Mouse (Mus musculus): Measurements from ENCODE around the gene Foxk2. TPM values are rescaled to one million over a fixed set of nuclear protein-coding genes. Genes with fewer than 3 reads are reported as not detected.
A peak's percentile ranks its signal among the peaks of the same experiment; 100 is the strongest.
"Not testable (repeated sequence)": the region's sequence is repeated elsewhere in the genome, so short reads cannot be mapped to it uniquely, and the experiment has no call there.

The Foxk2 gene
- polyA plus RNA-seq, 1 experiment from 2014 or later = 17.8 TPM

GRCm38 (mm10) chr11:121305371-121305770, 45.6 kb downstream of the Foxk2 start:
- Histone ChIP-seq H3K27ac (ENCODE audit: low read depth, low read length) (no peak overlapping the region), H3K4me2 (ENCODE audit: low read length) (no peak overlapping the region), H3K9ac (ENCODE audit: low read length) (no peak overlapping the region), H3K36me3 (ENCODE audit: control insufficient read depth, insufficient read depth, low read length) (peaks cover 86% of the 10 kb centered on the region), H3K9me3 (replicated peaks; ENCODE audit: control insufficient read depth, low read length) (peaks cover 3% of the 10 kb centered on the region; the same call in 1 of the 2 replicates), H3K4me1 (ENCODE audit: control insufficient read depth, insufficient read depth, low read length) (no peaks in the 10 kb centered on the region), H3K4me3 (ENCODE audit: low read depth, low read length) (no peak overlapping the region), H3K27me3 (replicated peaks; ENCODE audit: control insufficient read depth, insufficient read depth, low read length) (no peaks in the 10 kb centered on the region)
- ATAC-seq = no peak
- WGBS = 93% methylated on average over 6 of the region's 6 CpGs
- no peak for DNase-seq (ENCODE audit: low spot score)

DNA sequence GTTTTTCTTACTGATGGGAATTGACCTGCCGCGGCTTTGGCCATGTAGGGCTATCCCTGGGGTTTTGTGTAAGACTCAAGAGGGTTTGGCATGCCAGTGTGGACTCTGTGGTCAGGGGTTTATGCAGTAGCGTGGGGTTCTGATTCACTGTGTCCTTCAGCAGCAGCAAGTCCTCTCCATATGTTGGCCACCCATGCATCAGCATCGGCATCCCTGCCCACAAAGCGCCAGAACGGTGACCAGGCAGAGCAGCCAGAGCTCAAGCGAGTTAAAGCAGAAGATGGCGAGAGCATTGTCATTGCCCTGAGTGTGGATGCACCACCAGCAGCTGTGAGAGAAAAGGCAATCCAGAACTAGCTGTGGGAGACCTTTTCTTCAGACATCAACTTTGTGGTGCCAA, 46.8 kb downstream of the Foxk2 start:
- H3K9ac ChIP-seq (ENCODE audit: low read length) = no peak overlapping the region
- H3K27me3 ChIP-seq (replicated peaks; ENCODE audit: control insufficient read depth, insufficient read depth, low read length) = no peaks in the 10 kb centered on the region
- no peak for ATAC-seq
- H3K9me3 ChIP-seq (replicated peaks; ENCODE audit: control insufficient read depth, low read length) = peaks cover 5% of the 10 kb centered on the region; the same call in 1 of the 2 replicates
- H3K36me3 ChIP-seq (ENCODE audit: control insufficient read depth, insufficient read depth, low read length) = peaks cover 79% of the 10 kb centered on the region
- H3K4me3 ChIP-seq (ENCODE audit: low read depth, low read length) = no peak overlapping the region
- 96% methylated on average over 8 of the region's 8 CpGs for WGBS
- H3K27ac ChIP-seq (ENCODE audit: low read depth, low read length) = no peak overlapping the region
- DNase-seq (ENCODE audit: low spot score) = no peak
- H3K4me2 ChIP-seq (ENCODE audit: low read length) = no peak overlapping the region
- no peaks in the 10 kb centered on the region for H3K4me1 ChIP-seq (ENCODE audit: control insufficient read depth, insufficient read depth, low read length)

DNA sequence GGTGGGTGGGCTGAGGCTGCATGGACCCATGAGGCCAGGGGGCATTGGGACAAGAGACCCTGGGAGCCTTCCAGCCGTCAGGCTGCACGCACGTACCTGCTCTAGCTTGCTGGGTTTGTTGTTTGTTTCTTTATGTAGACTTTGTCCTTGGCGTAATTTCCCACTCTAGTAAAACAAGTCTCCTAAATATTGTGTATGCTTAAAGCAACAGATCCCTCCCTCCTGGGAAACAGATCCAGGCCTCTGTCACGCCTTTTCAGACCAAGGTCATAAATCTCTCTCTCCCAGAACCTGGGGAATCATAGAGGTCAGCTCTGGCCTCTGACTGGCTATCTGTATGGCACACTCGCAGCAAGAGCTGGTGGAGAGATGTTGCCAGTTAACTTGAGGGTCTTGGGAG, 47.9 kb downstream of the Foxk2 start:
- H3K4me3 ChIP-seq (ENCODE audit: low read depth, low read length); ATAC-seq; H3K9me3 ChIP-seq (replicated peaks; ENCODE audit: control insufficient read depth, low read length); H3K9ac ChIP-seq (ENCODE audit: low read length); DNase-seq (ENCODE audit: low spot score); H3K4me2 ChIP-seq (ENCODE audit: low read length); H3K27ac ChIP-seq (ENCODE audit: low read depth, low read length); H3K4me1 ChIP-seq (ENCODE audit: control insufficient read depth, insufficient read depth, low read length); H3K27me3 ChIP-seq (replicated peaks; ENCODE audit: control insufficient read depth, insufficient read depth, low read length): not testable (repeated sequence)
- peaks cover 71% of the 10 kb centered on the region for H3K36me3 ChIP-seq (ENCODE audit: control insufficient read depth, insufficient read depth, low read length)
- 94% methylated on average over 6 of the region's 6 CpGs for WGBS

- DNase-seq (ENCODE audit: low spot score) (no peak), ATAC-seq (no peak)
- H3K36me3 ChIP-seq (ENCODE audit: control insufficient read depth, insufficient read depth, low read length) = peaks cover 42% of the 10 kb centered on the region
- WGBS = 70% methylated on average over 1 of the region's 1 CpGs
- no peak overlapping the region for H3K4me2 ChIP-seq (ENCODE audit: low read length)
- no peaks in the 10 kb centered on the region for H3K27me3 ChIP-seq (replicated peaks; ENCODE audit: control insufficient read depth, insufficient read depth, low read length)
- H3K4me1 ChIP-seq (ENCODE audit: control insufficient read depth, insufficient read depth, low read length) = no peaks in the 10 kb centered on the region
- H3K27ac ChIP-seq (ENCODE audit: low read depth, low read length) = no peak overlapping the region
- H3K9ac ChIP-seq (ENCODE audit: low read length) = no peak overlapping the region
- no peaks in the 10 kb centered on the region for H3K9me3 ChIP-seq (replicated peaks; ENCODE audit: control insufficient read depth, low read length)
- no peak overlapping the region for H3K4me3 ChIP-seq (ENCODE audit: low read depth, low read length)
Measured at GRCm38 (mm10) chr11:121326034-121326433, 66.2 kb downstream of the Foxk2 start.

DNA sequence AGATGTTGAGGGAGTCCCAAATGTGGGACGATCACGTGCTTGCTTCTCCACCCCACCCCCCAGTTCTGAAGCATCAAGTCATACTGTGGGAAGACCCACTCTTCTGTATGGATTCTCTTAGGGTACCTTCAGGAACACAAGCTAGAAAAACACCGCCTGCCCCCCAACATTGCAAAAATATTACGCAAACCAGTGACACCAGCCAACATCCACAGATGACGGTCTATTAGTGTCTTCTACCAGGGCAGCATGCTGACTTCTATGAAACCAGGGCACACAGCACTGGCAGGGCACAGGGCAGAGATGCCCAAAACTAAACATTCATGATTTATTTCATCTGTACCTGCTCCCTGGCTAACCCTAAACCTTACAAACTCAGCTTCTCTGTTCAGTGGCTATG, 66.9 kb downstream of the Foxk2 start:
- Histone ChIP-seq H3K4me1 (ENCODE audit: control insufficient read depth, insufficient read depth, low read length) (no peaks in the 10 kb centered on the region), H3K36me3 (ENCODE audit: control insufficient read depth, insufficient read depth, low read length) (peaks cover 48% of the 10 kb centered on the region), H3K4me2 (ENCODE audit: low read length) (no peak overlapping the region), H3K4me3 (ENCODE audit: low read depth, low read length) (no peak overlapping the region), H3K27ac (ENCODE audit: low read depth, low read length) (no peak overlapping the region), H3K27me3 (replicated peaks; ENCODE audit: control insufficient read depth, insufficient read depth, low read length) (no peaks in the 10 kb centered on the region), H3K9me3 (replicated peaks; ENCODE audit: control insufficient read depth, low read length) (no peaks in the 10 kb centered on the region), H3K9ac (ENCODE audit: low read length) (no peak overlapping the region)
- DNase-seq (ENCODE audit: low spot score) = no peak
- WGBS = 99% methylated on average over 5 of the region's 5 CpGs
- no peak for ATAC-seq

GRCm38 (mm10) chr11:121328206-121328605, 68.4 kb downstream of the Foxk2 start:
- H3K9me3 ChIP-seq (replicated peaks; ENCODE audit: control insufficient read depth, low read length) = no peaks in the 10 kb centered on the region
- peaks cover 60% of the 10 kb centered on the region for H3K36me3 ChIP-seq (ENCODE audit: control insufficient read depth, insufficient read depth, low read length)
- no peak overlapping the region for H3K4me3 ChIP-seq (ENCODE audit: low read depth, low read length)
- no peaks in the 10 kb centered on the region for H3K27me3 ChIP-seq (replicated peaks; ENCODE audit: control insufficient read depth, insufficient read depth, low read length)
- H3K4me2 ChIP-seq (ENCODE audit: low read length) = no peak overlapping the region
- ATAC-seq (no peak), DNase-seq (ENCODE audit: low spot score) (no peak)
- H3K9ac ChIP-seq (ENCODE audit: low read length) = no peak overlapping the region
- 96% methylated on average over 9 of the region's 9 CpGs for WGBS
- H3K27ac ChIP-seq (ENCODE audit: low read depth, low read length) = no peak overlapping the region
- H3K4me1 ChIP-seq (ENCODE audit: control insufficient read depth, insufficient read depth, low read length) = no peaks in the 10 kb centered on the region

DNA sequence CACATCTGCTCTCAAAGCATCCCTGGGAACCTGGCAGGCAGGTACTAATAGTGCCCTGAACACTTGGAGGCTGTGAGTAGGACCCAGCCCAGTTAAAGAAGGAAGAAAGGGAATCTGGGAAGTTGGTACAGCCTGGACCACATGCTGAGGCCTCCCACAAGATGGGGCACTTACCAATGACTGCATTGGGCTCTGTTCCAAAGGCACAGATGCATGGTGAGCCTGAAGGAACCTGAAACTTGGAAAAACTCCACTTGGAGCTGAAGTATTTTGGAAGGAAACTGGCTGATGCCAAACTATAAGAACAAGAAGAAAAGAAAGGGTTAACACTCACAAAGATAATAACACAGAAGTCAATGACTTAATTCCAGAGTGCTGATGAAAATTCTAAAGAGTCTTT, 68.8 kb downstream of the Foxk2 start:
- Histone ChIP-seq H3K9me3 (replicated peaks; ENCODE audit: control insufficient read depth, low read length) (no peaks in the 10 kb centered on the region), H3K36me3 (ENCODE audit: control insufficient read depth, insufficient read depth, low read length) (peaks cover 62% of the 10 kb centered on the region), H3K4me2 (ENCODE audit: low read length) (no peak overlapping the region), H3K4me3 (ENCODE audit: low read depth, low read length) (no peak overlapping the region), H3K27me3 (replicated peaks; ENCODE audit: control insufficient read depth, insufficient read depth, low read length) (no peaks in the 10 kb centered on the region), H3K27ac (ENCODE audit: low read depth, low read length) (no peak overlapping the region), H3K9ac (ENCODE audit: low read length) (no peak overlapping the region), H3K4me1 (ENCODE audit: control insufficient read depth, insufficient read depth, low read length) (no peaks in the 10 kb centered on the region)
- ATAC-seq (no peak), DNase-seq (ENCODE audit: low spot score) (peak; percentile 22)

- 89% methylated on average over 3 of the region's 3 CpGs for WGBS
- no peak for DNase-seq (ENCODE audit: low spot score)
- Histone ChIP-seq H3K9me3 (replicated peaks; ENCODE audit: control insufficient read depth, low read length) (no peaks in the 10 kb centered on the region), H3K27ac (ENCODE audit: low read depth, low read length) (no peak overlapping the region), H3K4me1 (ENCODE audit: control insufficient read depth, insufficient read depth, low read length) (no peaks in the 10 kb centered on the region), H3K27me3 (replicated peaks; ENCODE audit: control insufficient read depth, insufficient read depth, low read length) (no peaks in the 10 kb centered on the region), H3K9ac (ENCODE audit: low read length) (no peak overlapping the region), H3K36me3 (ENCODE audit: control insufficient read depth, insufficient read depth, low read length) (peaks cover 81% of the 10 kb centered on the region), H3K4me2 (ENCODE audit: low read length) (no peak overlapping the region), H3K4me3 (ENCODE audit: low read depth, low read length) (no peak overlapping the region)
- ATAC-seq = no peak
Measured at GRCm38 (mm10) chr11:121331641-121332040, 71.9 kb downstream of the Foxk2 start.

GRCm38 (mm10) chr11:121339647-121340046, 79.9 kb downstream of the Foxk2 start:
- 84% methylated on average over 1 of the region's 1 CpGs for WGBS
- H3K9me3 ChIP-seq (replicated peaks; ENCODE audit: control insufficient read depth, low read length) = no peaks in the 10 kb centered on the region
- no peak overlapping the region for H3K4me3 ChIP-seq (ENCODE audit: low read depth, low read length)
- H3K4me1 ChIP-seq (ENCODE audit: control insufficient read depth, insufficient read depth, low read length) = no peaks in the 10 kb centered on the region
- H3K27me3 ChIP-seq (replicated peaks; ENCODE audit: control insufficient read depth, insufficient read depth, low read length) = no peaks in the 10 kb centered on the region
- ATAC-seq = no peak
- H3K9ac ChIP-seq (ENCODE audit: low read length) = no peak overlapping the region
- no peak for DNase-seq (ENCODE audit: low spot score)
- H3K4me2 ChIP-seq (ENCODE audit: low read length) = no peak overlapping the region
- peaks cover 41% of the 10 kb centered on the region for H3K36me3 ChIP-seq (ENCODE audit: control insufficient read depth, insufficient read depth, low read length)
- H3K27ac ChIP-seq (ENCODE audit: low read depth, low read length) = no peak overlapping the region
